Mouse (Mus musculus): ENCODE data around the gene Lgmn.

Lgmn gene

GRCm38 (mm10) chr12:102439632-102440023 is at the start of gene Lgmn:
Gene Lgmn (minus strand): TSS chr12:102439813.
- peak; percentile 95 for DNase-seq

GRCm38 (mm10) chr12:102484946-102485345 is 45.3 kb upstream of the Lgmn start:
- no peak for DNase-seq

- DNase-seq, result no peak
Measured at GRCm38 (mm10) chr12:102480481-102480880, 40.9 kb upstream of the Lgmn start.

- DNase-seq, result no peak
Measured at GRCm38 (mm10) chr12:102474411-102474810, 34.8 kb upstream of the Lgmn start.

- peak; percentile 97 for DNase-seq
Measured at GRCm38 (mm10) chr12:102468894-102469764, 29.5 kb upstream of the Lgmn start, which contains the start of gene Golga5. Gene Golga5 (plus strand): TSS chr12:102469135.

- no peak for DNase-seq
Measured at GRCm38 (mm10) chr12:102468136-102468535, 28.5 kb upstream of the Lgmn start.

GRCm38 (mm10) chr12:102464650-102465049 is 25.0 kb upstream of the Lgmn start:
- no peak for DNase-seq

- no peak for DNase-seq
Measured at GRCm38 (mm10) chr12:102461177-102461576, 21.6 kb upstream of the Lgmn start.

- DNase-seq, result no peak
Measured at GRCm38 (mm10) chr12:102460014-102460413, 20.4 kb upstream of the Lgmn start.

GRCm38 (mm10) chr12:102456467-102457193 is 17.0 kb upstream of the Lgmn start:
- DNase-seq, result no peak

GRCm38 (mm10) chr12:102453581-102453980 is 14.0 kb upstream of the Lgmn start:
- no peak for DNase-seq

- peak; percentile 32 for DNase-seq
Measured at GRCm38 (mm10) chr12:102451126-102451851, 11.7 kb upstream of the Lgmn start.

GRCm38 (mm10) chr12:102450437-102450836 is 10.8 kb upstream of the Lgmn start:
- no peak for DNase-seq

- no peak for DNase-seq
Measured at GRCm38 (mm10) chr12:102445436-102445835, 5.8 kb upstream of the Lgmn start.

GRCm38 (mm10) chr12:102443676-102444075 is 4.1 kb upstream of the Lgmn start:
- no peak for DNase-seq

GRCm38 (mm10) chr12:102442639-102443038 is 3.0 kb upstream of the Lgmn start:
- no peak for DNase-seq

GRCm38 (mm10) chr12:102441141-102441540 is 1.5 kb upstream of the Lgmn start:
- no peak for DNase-seq

GRCm38 (mm10) chr12:102440551-102440950 is 938 bp upstream of the Lgmn start:
- no peak for DNase-seq

GRCm38 (mm10) chr12:102438983-102439631 is 506 bp downstream of the Lgmn start:
- DNase-seq, result no peak

- DNase-seq, result no peak
Measured at GRCm38 (mm10) chr12:102437952-102438351, 1.7 kb downstream of the Lgmn start.

- DNase-seq, result no peak
Measured at GRCm38 (mm10) chr12:102436939-102437526, 2.6 kb downstream of the Lgmn start.

- no peak for DNase-seq
Measured at GRCm38 (mm10) chr12:102434107-102434506, 5.5 kb downstream of the Lgmn start.
